Mouse (Mus musculus): ENCODE results near the gene Cisd3.

Cisd3 gene

DNA sequence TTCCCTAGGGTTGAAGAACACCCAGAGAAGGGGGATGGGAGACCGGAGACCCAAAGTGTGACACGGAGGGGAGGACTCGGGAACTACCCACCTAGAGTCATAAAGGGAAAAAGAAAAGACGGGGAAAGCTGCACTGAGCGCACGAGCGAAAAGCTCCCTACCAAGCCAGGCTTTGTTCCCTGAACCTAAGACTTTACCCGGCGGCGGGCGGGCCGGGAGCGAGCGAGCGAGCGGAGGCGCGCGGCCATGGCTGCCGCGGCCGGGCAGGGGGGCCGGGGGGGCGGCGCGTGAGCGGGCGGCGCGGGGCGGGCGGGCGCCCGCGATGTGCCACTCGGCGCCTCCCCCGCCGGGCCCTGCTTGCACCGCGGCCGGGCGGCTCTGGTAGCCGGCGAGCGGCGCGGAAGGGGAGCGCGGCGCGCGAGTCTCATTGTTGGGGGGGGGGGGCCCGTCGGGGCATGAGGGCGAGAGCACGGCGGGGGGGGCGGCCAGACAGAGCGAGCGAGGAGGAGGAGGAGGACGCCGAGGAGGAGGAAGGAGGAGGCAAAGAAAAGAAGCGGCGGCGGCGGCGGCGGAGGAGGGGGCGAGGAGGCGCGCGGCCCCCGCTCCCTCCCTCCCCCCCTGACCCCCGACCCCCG is 22.6 kb upstream of the Cisd3 start, which contains the start of gene Mllt6:
Gene Mllt6, plus strand, starts transcription at position 522 of the 635 bp plus-strand sequence.
- no peak for DNase-seq (ENCODE audit: low read depth)

DNA sequence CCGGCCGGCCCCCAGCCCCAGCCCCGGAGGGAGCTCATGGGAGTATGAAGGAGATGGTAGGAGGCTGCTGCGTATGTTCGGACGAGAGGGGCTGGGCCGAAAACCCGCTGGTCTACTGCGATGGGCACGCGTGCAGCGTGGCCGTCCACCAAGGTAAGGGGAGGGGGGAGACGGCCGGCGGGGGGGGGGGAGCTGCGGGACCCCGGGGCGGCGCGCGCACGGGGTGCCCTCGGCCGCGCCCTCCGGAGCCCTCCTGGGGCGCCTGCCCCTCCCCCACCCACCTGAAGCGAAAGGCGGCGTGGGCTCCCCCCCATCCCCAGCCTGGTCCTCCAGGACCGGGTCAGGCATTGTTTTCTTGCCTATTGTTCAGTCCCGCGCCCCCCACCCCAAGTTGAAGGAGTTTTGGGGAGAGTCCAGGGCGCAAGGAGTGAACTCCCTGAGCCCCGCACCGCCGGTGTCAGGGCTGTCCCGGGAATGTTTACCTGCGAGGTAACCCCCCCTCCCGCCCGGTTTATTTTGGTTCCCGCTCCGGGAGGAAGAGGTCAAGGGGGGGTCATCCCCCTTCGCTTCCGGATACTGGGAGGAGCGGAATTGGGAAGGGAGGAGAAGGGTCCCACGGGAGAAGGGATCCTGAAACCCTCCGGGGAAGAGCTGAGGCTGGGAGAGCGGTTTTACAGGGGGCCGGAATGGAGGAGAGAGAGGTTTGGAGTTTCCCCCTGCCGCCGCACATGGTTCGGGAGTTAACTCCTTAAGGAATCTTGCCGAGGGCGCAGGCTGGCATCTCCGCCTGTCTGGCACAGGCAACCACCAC is 21.9 kb upstream of the Cisd3 start:
- no peak for DNase-seq (ENCODE audit: low read depth)

DNA sequence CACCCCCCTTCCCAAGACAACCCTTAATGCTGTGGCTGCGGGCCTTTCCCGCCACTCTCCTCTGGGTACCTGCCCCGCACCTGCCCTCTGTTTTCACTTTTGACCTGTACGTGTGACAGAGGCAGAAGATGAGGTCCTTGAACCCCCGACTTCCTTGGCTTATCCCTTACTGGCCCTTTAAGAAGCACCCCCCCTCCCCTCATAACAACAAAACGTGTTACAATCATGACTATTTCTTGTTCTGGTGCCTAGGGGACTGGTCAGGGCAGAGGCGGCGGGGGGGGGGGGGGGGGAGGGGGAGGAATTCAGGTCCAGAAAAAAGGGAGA is 21.3 kb upstream of the Cisd3 start:
- DNase-seq (ENCODE audit: low read depth), result no peak

DNA sequence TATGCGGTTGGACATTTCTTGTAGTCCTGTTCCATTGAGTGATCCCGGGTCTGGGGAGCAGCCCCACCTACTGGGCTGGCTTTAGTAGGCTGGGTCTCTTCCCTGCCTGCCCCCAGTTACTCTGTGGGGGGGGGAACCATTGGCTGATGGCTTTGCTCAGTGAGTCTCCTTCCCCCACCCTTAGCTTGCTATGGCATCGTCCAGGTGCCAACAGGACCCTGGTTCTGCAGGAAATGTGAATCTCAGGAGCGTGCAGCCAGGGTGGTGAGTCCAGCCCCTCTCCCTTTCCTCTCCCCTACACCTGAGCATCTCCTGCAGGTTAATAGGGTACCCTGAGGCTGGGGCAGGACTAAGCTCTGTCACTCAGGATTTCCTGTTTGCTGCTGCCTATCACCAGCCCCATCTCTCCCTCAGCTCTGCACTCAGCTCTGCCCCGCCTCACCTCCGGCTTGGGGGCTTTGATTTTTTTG is 20.8 kb upstream of the Cisd3 start:
- no peak for DNase-seq (ENCODE audit: low read depth)

DNA sequence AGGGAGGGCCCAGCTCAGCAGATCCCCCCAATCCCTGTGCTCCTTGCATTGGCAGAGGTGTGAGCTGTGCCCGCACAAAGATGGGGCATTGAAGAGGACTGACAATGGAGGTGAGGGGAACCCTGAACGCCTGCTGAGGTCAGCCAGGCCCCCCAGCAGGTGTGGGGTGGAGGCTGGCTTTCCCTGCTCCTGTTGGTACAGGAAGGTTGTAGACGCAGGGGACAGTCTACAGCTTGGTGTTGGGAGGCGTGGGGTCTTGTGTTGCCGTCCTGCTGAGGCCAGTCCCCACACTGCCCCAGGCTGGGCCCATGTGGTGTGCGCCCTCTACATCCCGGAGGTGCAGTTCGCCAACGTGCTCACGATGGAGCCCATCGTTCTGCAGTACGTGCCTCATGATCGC is 20.2 kb upstream of the Cisd3 start:
- no peak for DNase-seq (ENCODE audit: low read depth)

DNA sequence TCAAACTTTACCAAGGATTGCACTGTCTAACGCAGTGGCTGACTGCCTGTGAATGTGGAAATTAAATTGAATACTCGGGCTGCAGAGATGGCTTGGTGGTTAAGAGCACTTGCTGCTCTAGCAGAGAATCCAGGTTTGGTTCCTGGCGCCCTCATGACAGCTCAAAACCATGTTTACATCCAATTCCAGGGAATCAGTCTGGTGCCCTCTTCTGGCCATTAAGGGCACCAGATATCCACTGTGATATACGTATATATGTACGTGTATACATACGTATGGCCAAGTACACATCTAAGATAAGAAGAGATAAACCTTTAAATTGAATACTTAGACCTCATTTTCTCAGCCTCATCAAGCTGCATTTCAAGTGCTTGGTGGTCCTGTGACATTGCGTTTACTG is 19.4 kb upstream of the Cisd3 start:
- DNase-seq (ENCODE audit: low read depth), result no peak

DNA sequence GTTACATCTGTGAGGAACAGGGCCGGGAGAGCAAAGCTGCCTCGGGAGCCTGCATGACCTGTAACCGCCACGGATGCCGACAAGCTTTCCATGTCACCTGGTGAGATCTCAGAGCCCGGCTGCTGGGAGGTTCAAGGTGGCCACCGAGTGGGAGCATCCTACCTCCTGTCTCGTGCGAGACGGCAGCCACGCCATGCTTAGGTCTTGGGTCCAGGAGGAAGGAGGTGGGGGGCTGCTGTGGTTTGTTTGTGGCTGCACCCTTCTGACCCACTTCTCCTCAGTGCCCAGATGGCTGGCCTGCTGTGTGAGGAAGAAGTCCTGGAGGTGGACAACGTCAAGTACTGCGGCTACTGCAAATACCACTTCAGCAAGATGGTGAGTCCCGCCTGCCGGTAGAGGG is 18.8 kb upstream of the Cisd3 start:
- no peak for DNase-seq (ENCODE audit: low read depth)

DNA sequence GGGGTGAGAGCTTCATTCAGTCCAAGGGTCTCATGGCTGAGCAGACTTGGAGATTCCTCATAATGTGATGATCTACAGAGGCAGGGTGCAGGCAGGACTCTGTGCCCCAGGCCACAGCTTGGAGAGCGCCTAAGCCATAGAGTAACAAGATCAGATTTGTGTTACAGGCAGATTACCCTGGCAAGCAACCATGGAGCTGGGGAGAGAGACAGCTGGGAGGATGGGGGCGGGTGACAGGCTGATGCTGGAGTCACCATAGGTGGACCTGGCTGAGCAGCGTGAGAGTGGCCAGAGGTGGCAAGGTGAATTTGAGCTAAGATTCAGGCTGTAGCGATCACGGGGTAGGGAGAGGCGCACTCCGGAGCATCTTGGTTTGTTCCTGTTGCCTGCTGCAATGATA is 17.5 kb upstream of the Cisd3 start:
- DNase-seq (ENCODE audit: low read depth), result no peak

DNA sequence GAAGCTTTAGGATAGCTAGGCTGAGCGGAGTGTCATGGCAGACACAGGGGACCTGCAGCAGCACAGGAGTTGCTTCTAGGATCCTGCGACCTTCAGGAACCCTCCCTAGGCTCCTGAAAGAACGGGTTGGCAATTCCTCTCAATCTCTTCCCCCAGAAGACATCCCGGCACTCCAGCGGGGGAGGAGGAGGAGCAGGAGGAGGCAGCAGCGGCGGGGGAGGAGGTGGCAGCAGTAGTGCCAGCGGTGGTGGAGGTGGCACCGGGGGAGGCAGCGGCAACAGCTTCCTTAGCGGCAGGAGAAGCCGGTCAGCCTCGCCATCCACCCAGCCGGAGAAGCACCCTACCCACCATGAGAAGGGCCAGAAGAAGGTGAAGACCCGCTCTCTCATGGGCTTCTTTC is 16.4 kb upstream of the Cisd3 start:
- DNase-seq (ENCODE audit: low read depth), result no peak

DNA sequence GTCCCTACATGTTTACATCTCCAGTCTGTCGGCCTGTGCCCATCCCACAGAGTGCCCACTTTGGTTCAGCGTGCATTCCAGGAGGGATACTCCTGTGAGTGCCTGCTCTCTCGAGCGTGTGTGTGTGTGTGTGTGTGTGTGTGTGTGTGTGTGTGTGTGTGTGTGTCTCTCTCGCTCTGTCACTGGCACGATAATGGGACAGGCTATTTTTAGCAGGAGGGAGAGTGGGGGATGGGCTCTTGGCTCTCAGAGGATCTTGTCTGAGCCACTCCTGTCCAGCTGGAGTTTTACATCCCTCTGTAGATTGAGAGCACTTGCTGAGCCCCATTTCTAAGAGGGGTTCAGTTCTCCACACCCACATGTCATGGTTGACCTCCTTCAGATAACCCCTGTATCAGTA is 15.8 kb upstream of the Cisd3 start:
- DNase-seq (ENCODE audit: low read depth), result no peak

DNA sequence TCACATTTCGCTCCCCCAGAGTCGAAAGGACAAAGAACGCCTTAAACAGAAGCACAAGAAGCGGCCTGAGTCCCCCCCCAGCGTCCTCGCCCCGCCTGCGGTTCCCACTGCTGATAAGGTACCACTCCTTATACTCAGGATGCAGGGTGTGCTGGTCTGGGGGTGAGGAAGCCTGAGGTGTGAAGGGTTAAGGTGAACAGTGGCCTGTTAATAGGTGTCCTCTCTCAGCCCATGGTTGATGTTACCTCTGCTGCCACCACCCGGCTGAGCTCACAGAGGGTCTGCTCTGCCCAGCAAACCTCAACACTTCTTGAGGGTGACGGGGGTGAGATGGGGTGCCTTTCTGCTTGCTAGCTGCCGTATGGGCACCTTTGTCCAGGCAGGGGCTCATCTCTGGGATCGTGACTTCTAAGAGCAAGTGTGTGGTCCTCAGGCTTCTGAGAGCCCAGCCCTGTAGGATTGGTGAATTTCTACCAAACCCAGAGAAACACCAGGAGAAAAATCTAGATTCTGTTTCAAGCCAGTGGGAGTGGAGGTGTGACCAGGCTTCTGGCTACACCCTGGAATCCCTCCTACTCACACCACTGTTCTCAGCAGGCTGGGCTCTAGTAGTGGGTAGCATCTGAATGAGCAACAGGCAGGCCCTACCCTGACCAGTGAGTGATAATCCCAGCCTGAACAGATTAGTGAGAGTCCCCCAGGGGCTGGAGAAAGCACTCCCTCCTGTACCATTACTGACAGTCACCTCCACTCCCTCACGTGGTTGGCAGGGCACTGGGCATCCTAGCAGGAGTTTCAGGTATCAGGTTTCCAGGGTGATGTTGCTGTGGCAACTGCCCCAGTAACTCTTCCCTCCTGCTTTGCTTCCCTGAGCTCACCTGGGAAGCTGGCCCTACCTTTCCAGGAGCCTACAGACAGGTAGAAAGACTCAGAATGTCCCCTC is 15.1 kb upstream of the Cisd3 start:
- no peak for DNase-seq (ENCODE audit: low read depth)

DNA sequence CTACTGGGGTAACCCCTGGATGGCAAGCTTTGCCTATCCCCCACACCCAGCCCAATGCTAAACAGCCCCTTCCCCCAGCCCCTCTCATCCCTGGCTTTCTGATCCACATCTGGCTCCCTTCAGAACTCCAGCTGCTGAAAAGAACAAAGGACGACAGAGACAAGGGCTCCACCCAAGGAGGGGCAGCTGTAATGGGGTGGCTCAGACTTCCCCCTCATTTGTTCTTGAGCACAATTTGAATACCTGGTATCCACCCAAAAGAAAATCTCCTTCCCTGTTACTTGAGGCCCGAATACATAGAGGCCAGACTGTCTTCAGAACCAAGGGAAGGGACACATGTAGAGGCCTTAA is 14.5 kb upstream of the Cisd3 start:
- no peak for DNase-seq (ENCODE audit: low read depth)

DNA sequence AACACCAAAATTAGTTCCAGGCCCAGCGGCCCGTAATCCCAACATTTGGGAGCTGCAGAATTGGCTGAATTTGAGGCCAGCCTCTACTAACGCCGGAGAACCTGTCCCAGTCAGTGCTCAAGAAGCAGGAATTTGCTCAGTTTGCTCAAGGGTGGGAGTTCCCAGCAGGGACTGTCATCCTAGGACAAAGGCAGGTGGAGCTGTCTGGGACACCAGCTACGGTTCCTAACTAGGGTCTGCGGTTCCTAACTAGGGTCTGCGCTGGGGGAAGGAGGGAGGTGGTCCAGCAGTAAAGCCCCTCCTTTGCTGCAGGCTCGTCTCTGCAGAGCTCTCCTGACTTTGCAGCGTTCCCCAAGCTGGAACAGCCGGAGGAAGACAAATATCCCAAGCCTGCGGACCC is 12.5 kb upstream of the Cisd3 start:
- DNase-seq (ENCODE audit: low read depth), result no peak

DNA sequence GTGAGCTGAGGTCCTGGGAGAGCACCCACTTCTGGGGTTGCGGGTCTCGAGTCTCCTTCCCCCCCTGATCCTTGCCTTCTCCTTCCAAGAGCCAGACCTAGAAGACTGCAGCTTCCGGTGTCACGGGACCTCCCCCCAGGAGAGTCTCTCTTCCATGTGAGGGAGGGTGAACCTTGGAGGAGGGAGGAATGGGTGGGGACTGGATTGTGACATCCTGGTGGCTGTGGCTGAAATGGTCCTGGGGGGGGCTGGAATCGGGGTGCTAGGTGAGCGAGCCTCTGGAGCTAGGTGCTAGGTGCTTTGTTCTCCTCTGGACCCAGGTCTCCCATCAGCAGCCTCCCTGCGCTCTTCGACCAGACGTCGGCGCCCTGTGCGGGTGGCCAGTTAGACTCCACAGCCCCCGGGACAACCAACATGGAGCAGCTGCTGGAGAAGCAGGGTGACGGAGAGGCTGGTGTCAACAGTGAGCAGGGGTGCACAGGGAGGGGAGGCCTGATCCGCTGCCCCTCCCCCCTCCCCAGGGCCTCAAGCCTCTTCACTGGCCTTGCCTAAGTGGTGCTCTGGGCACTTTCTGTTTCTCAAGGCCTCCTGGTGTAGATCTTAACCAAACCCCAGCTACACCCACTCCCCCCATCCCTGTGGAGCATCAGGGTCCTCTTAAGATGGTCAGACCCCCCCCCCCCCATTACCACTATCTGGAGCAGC is 9.4 kb upstream of the Cisd3 start:
- no peak for DNase-seq (ENCODE audit: low read depth)

DNA sequence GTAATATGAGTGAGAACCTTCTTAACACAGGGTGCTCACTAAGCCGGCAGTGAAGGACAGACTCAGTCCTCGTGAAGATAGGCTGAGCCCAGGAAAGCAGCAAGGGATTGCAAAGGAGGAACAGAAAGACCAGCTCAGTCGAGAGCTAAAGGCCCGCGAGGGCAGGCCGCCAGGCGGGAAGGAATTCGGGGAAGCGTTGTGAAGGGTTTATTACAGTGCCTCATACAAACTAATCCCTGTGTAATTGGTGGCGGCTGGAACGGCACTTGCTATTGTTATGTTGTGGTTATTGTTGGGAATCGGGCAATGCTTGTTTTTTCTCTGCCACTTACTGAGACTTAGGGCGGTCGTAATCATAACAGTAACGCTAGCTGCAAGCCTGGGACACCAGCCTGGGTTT is 8.2 kb upstream of the Cisd3 start:
- DNase-seq (ENCODE audit: low read depth), result no peak

DNA sequence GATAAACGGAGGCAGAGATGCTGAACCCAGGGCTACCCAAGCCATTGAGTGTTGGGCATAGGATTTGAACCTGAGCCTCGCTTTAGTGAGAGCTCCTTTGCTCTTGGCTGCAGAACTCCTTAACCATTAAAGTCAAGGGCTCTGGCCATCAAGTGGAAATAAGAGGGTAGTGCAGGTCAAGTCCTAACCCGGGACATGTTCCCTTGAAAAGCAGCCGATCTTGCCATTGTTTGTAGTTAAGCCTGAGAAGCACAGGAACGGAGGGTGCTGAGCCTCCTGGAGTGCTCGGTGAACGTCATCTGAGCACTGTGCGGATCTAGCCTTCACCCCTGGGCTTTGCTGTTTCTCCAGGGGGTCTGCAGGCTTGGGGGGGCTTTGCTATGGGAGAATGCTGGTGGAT is 7.8 kb upstream of the Cisd3 start:
- DNase-seq (ENCODE audit: low read depth), result no peak

DNA sequence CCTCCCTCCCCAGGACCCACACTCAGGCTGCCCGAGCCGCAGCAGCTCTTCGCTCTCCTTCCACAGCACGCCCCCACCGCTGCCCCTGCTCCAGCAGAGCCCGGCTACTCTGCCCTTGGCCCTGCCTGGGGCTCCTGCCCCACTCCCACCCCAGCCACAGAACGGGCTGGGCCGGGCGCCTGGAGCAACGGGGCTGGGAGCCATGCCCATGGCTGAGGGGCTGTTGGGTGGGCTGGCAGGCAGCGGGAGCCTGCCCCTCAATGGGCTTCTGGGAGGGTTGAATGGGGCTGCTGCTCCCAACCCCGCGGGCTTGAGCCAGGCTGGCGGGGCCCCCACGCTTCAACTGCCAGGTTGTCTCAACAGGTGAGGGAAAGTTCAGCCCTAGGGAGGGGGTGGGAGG is 7.3 kb upstream of the Cisd3 start:
- no peak for DNase-seq (ENCODE audit: low read depth)

DNA sequence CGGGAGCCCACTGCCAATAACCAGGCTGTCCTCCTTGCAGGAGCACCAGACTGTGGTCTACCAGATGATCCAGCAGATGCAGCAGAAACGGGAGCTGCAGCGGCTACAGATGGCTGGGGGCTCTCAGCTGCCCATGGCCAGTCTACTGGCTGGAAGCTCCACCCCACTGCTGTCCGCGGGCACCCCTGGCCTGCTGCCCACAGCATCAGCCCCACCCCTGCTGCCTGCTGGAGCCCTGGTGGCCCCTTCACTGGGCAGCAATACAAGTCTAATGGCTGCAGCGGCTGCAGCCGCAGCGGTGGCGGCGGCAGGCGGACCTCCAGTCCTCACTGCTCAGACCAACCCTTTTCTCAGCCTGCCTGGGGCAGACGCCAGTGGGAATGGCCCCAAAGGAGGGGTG is 5.2 kb upstream of the Cisd3 start:
- no peak for DNase-seq (ENCODE audit: low read depth)

DNA sequence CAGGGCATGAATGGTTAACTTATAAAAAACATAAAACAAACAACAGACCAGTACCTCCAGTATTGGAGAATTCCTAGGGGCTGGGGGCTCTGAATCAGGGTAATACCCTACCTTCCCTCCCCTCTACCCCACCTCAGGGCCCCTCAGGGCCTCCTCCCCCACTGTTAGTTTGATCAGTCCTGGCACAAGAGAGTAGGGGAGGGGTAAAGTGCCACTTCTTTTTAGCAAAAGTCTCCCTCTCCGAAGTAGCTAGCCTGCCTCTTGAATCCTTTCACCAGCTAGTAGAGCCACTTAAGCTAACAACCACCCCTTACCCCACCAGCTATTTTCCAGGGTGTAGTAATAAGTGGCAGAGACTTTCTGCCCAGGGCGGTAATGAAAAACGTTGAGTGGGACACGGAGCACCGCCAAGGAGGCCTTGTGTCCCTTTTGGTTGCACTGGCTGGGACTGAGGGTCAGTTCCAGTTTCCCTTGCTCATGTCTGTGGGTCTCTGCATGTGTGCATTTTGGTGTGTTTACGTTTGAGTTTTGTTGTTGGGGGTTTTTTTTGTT is 3.0 kb upstream of the Cisd3 start:
- DNase-seq (ENCODE audit: low read depth), result no peak

DNA sequence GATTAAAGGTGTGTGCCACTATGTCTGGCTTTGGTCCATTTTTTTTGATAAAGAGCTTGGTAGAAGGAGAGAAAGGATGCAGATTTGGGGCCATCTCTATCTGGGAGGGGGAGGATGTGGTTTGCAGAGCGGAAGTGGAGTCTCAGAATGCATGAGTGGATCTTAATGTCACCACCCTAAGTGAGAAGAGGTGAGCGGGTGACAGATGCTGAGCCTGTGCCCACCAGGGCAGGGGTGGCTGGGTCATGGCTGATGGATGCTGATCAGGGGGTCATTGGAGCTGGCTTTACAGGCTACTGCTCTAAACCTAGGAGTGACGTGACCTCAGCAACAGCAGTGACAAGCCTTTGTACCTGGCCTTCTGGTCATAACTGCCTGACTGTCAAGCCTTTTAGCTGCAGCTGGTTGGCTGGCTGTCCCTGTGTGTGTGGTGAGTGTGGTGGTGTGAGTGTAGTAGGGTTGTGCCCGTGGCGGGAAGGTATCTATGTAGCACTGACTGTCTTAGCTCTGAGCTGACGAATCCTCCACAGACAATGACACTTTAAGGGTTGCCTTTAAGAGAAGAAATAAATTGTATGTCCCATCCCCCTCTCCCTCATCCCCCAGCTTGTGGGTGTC is 1.5 kb upstream of the Cisd3 start:
- no peak for DNase-seq (ENCODE audit: low read depth)

DNA sequence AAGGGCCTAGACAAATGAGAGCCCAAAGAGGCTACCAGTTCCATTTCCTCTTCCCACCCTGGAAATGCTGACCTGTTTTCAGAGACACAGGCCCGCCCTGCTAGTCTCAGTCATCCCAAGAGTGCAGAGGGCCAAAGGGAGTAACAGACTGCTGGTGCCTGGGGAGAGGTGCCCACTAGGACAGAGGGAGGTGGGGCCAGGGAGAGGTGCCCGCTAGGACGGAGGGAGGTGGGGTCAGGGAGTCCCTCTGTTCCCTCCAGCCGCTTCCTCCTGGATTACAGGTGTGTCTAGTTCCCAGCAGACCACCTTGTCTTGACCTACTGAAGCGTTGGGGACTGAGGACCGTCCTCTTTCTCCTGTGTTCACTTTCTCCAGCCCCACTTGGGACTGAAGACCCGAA is 860 bp upstream of the Cisd3 start:
- no peak for DNase-seq (ENCODE audit: low read depth)

Measured in c-Kit-positive CD71-positive TER-119-negative erythroid progenitor cells, embryonic 14.5 days (primary cell).